8 mouse cellular contexts compared by ENCODE assay signal in genomic region chr6:91852550-91852949, GRCm38 (mm10). TPM values are rescaled to one million over a fixed set of nuclear protein-coding genes. Genes with fewer than 3 reads are reported as not detected.
A peak's percentile ranks its signal among the peaks of the same experiment; 100 is the strongest.
DNase-seq lines count a peak whose midpoint lies in the region; ATAC-seq lines count a peak whose summit lies in the region.

No protein-coding gene starts in this region.

- WGBS in embryonic facial prominence, embryonic 10.5 days: 11% methylated on average over 2 of the region's 2 CpGs
- WGBS in midbrain, embryonic 12.5 days: 5% methylated on average over 2 of the region's 2 CpGs

- H3K4me1 ChIP-seq in embryonic facial prominence, embryonic 10.5 days: peaks cover 5% of the 10 kb centered on the region
- 0 out of 2 replicates have a peak, but pooled peaks cover 2% of the 10 kb centered on the region for H3K4me1 ChIP-seq in midbrain, embryonic 12.5 days

- H3K27me3 ChIP-seq in embryonic facial prominence, embryonic 10.5 days (replicated peaks; ENCODE audit: low read depth, poor library complexity, severe bottlenecking): 0 out of 2 replicates have a peak, but pooled peaks cover 4% of the 10 kb centered on the region
- H3K27me3 ChIP-seq in midbrain, embryonic 12.5 days: 0 out of 2 replicates have a peak, but pooled peaks cover 5% of the 10 kb centered on the region

- H3K36me3 ChIP-seq in embryonic facial prominence, embryonic 10.5 days (replicated peaks): no peaks in the 10 kb centered on the region
- H3K36me3 ChIP-seq in midbrain, embryonic 12.5 days: no peaks in the 10 kb centered on the region

- no peak overlapping the region for H3K4me2 ChIP-seq in midbrain, embryonic 12.5 days (replicated peaks)

- H3K27ac ChIP-seq in embryonic facial prominence, embryonic 10.5 days (replicated peaks): no peak overlapping the region
- H3K27ac ChIP-seq in midbrain, embryonic 12.5 days (replicated peaks): no peak overlapping the region

- ATAC-seq in midbrain, embryonic 12.5 days (ENCODE audit: low FRiP score, low read depth): peak; percentile 60; the same call in 1 of the 2 replicates

- peak; percentile 51 for DNase-seq in adrenal gland, postnatal 10 days
- DNase-seq in adrenal gland, adult 8-10 months: no peak
- peak; percentile 39 for DNase-seq in right cerebral cortex, adult 18-20 months
- DNase-seq in right cerebral cortex, postnatal 10 days (ENCODE audit: low spot score in 2 of 2): no peak
- peak; percentile 44 for DNase-seq in embryonic facial prominence, embryonic 10.5 days (ENCODE audit: low spot score)
- DNase-seq in induced T-regulatory cell, adult 2 months (ENCODE audit: low read depth): peak; percentile 36
- no peak for DNase-seq in layer of hippocampus, adult 9-10 months (ENCODE audit: low spot score)

- no peaks in the 10 kb centered on the region for H3K9me3 ChIP-seq in embryonic facial prominence, embryonic 10.5 days
- H3K9me3 ChIP-seq in midbrain, embryonic 12.5 days: no peaks in the 10 kb centered on the region

- no peak overlapping the region for H3K4me3 ChIP-seq in embryonic facial prominence, embryonic 10.5 days
- no peak overlapping the region for H3K4me3 ChIP-seq in midbrain, embryonic 12.5 days

- H3K9ac ChIP-seq in midbrain, embryonic 12.5 days (replicated peaks): no peak overlapping the region

RNA-seq across cellular contexts. Expression of gene Ccdc174, which starts 25.3 kb away (rescaled TPM):
- 10 to 100 TPM; 22.8 to 25.1 TPM for total RNA-seq in adrenal gland, postnatal 10 days (2021)
- total RNA-seq in adrenal gland, adult 8-10 months (2022): 10 to 100 TPM; 33.4 to 61.1 (median 37.6) TPM
- 36.2 and 38.3 TPM in 2 replicates for polyA plus RNA-seq in embryonic facial prominence, embryonic 10.5 days (2016; fragmentation: Nextera tagmentation; extraction: Ambion mirVana)
- 57.8 and 60.6 TPM in 2 replicates for polyA plus RNA-seq in midbrain, embryonic 12.5 days (2016; fragmentation: Nextera tagmentation; extraction: Ambion mirVana)

RNA-seq across cellular contexts. Expression of gene Grip2, which starts 25.5 kb away (rescaled TPM):
- 1 to 10 TPM; 1.5 to 2.6 TPM for total RNA-seq in adrenal gland, postnatal 10 days (2021)
- 1 to 10 TPM; 3.0 to 4.7 (median 4.1) TPM for total RNA-seq in adrenal gland, adult 8-10 months (2022)
- 0.14 and 0.29 TPM in 2 replicates for polyA plus RNA-seq in embryonic facial prominence, embryonic 10.5 days (2016; fragmentation: Nextera tagmentation; extraction: Ambion mirVana)
- polyA plus RNA-seq in midbrain, embryonic 12.5 days (2016; fragmentation: Nextera tagmentation; extraction: Ambion mirVana): 2.1 TPM in 2 replicates

RNA-seq across cellular contexts. Expression of gene 4930590J08Rik, which starts 50.1 kb away (rescaled TPM):
- 1 to 10 TPM in 1 of 2 experiments, under 1 TPM in 1; 0.81 to 1.3 TPM for total RNA-seq in adrenal gland, postnatal 10 days (2021)
- 1 to 10 TPM; 2.0 to 4.0 (median 3.0) TPM for total RNA-seq in adrenal gland, adult 8-10 months (2022)
- 0.47 and 0.51 TPM in 2 replicates for polyA plus RNA-seq in embryonic facial prominence, embryonic 10.5 days (2016; fragmentation: Nextera tagmentation; extraction: Ambion mirVana)
- 0.86 and 1.2 TPM in 2 replicates for polyA plus RNA-seq in midbrain, embryonic 12.5 days (2016; fragmentation: Nextera tagmentation; extraction: Ambion mirVana)

Comparison
In these comparisons a context has a peak if more than half of its experiments do, and no peak if none do; other contexts are left out.
1. DNase-seq: peak in adrenal gland, postnatal 10 days (single experiment), right cerebral cortex, adult 18-20 months (single experiment), embryonic facial prominence, embryonic 10.5 days (single experiment) and induced T-regulatory cell, adult 2 months (single experiment); none in adrenal gland, adult 8-10 months (single experiment), right cerebral cortex, postnatal 10 days (0 of 2) and layer of hippocampus, adult 9-10 months (single experiment).